Mouse (Mus musculus) pancreas, adult 10 weeks (tissue): ENCODE data around the gene Xpo1. TPM values are rescaled to one million over a fixed set of nuclear protein-coding genes. Genes with fewer than 3 reads are reported as not detected.

Source experiments
- polyA plus RNA-seq: library from polyadenylated mRNA; stranded (reverse); fragments of 350-450 nt; fragmentation: Illumina TruSeq; extraction: RNeasy Lipid Tissue Mini Kit (QIAGEN cat#74804); gene quantifications from one replicate; pipeline ENCODE4 v1.2.3, GENCODE M21; 2015; ENCODE audit warnings: low read depth, low replicate concordance; ENCODE audit not compliant: insufficient read depth

Gene Xpo1
- polyA plus RNA-seq: 9.9 TPM

GRCm38 (mm10) chr11:23255427-23256193 is at the start of gene Xpo1:
Gene Xpo1 (plus strand): TSS chr11:23256041.

GRCm38 (mm10) chr11:23306764-23307565 is 51.1 kb downstream of the Xpo1 start, which contains the start of gene Usp34:
Gene Usp34 (plus strand): TSS chr11:23306895.

Other genes starting within 250 kb of the Xpo1 start
- gene Fam161a, start 248.5 kb upstream of the Xpo1 start, polyA plus RNA-seq: 3.3 TPM
- gene Usp34, start 50.9 kb downstream of the Xpo1 start, polyA plus RNA-seq: 8.6 TPM
- gene Ahsa2, start 242.0 kb downstream of the Xpo1 start, polyA plus RNA-seq: 10.3 TPM